Mouse (Mus musculus) embryonic facial prominence, embryonic 10.5 days (tissue): ENCODE measurements at regions not wholly inside any gene's neighbourhood (a gene's known extent, or its start where the extent isn't known, plus 50 kb on each side); places are given as distances from the start of the nearest gene placed in this dataset.
A peak's percentile ranks its signal among the peaks of the same experiment; 100 is the strongest.

Experiments
- DNase-seq: peaks from one replicate; pipeline ENCODE4 v3.0.0-alpha.2; 2017; ENCODE audit warnings: low spot score
- H3K27ac ChIP-seq: fragments of 300-500 bp; sonication (generic); replicated peaks from 2 replicates; pipeline ENCODE4 v1.5.1; 2016; ENCODE audit warnings: mild to moderate bottlenecking
- H3K27me3 ChIP-seq: fragments of 300-500 bp; sonication (generic); replicated peaks from 2 replicates; pipeline ENCODE4 v1.6.1; 2016; ENCODE audit warnings: low read depth, mild to moderate bottlenecking; ENCODE audit not compliant: poor library complexity, severe bottlenecking
- H3K36me3 ChIP-seq: fragments of 300-500 bp; sonication (generic); replicated peaks from 2 replicates; pipeline ENCODE4 v1.6.1; 2016; ENCODE audit warnings: mild to moderate bottlenecking, moderate library complexity
- H3K4me1 ChIP-seq: fragments of 300-500 bp; sonication (generic); 2 replicates; pipeline ENCODE4 v1.6.1; 2016
- H3K4me3 ChIP-seq: fragments of 300-500 bp; sonication (generic); 2 replicates; pipeline ENCODE4 v1.5.1; 2016; ENCODE audit warnings: mild to moderate bottlenecking, moderate library complexity
- H3K9me3 ChIP-seq: fragments of 300-500 bp; sonication (generic); 2 replicates; pipeline ENCODE4 v1.6.1; 2016; ENCODE audit warnings: mild to moderate bottlenecking
- WGBS: fragments of 180-500 bp; shearing (Covaris S2); methylation state at CpG from one replicate; pipeline ENCODE4 v1.1.7; 2016; 5-methylcytosine and 5-hydroxymethylcytosine counted together

DNA sequence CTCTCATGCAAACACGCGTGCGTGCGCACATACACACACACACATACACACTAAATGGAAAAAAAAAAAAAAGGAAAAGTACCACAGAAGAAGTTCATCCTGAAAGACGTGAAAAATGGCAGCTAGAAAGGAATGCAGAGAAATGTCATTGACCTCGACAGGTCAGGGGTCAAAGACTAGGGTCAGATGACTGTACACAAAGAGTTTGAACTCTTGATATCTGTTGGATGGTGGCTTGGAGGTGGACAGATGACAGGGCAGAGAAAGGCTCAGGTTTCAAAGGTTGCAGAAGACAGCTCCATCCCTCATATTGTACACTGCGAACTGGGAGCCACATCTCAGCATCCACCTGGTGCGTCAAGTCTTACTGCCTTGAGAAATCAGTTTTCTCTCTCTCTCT lies 112.5 kb downstream of the Cd83 start:
- Histone ChIP-seq H3K9me3 (no peaks in the 10 kb centered on the region), H3K27ac (no peak overlapping the region), H3K27me3 (peaks cover 11% of the 10 kb centered on the region), H3K36me3 (no peaks in the 10 kb centered on the region), H3K4me3 (no peak overlapping the region), H3K4me1 (peaks cover 14% of the 10 kb centered on the region)
- DNase-seq, result no peak
- 80% methylated on average over 8 of the region's 8 CpGs for WGBS

DNA sequence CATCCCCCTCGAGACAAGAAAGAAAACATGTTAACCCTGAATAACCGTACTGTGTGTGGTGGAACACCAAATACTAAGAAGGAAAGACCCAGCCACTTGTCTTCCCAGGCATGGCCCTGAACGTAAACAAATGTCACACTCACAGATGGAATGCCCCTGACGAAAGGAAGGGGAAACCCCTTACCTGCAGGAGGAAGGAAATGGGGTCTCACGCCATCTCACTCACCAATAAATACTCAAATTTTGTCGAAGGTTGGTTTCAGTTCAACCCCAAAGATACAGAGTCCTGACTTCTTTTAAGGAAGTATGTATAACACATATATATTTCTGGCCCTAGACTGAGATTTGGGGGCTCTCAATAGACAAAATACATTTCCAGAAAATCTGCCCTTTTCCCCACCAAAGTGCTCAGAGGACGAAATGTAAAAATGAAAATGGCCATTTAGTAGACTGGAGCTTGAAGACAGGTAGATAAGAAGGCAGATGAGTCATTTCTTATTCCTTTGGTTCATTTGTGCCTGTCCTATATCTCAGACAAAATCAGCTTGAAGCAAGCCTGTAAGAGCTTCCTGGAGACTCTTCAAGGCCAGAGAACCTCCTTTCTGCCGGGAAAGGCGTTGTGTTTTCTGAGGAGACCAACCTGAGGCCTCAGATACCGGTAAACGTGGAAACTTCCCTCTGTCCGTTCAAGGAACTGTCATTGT lies 114.1 kb downstream of the Cd83 start:
- Histone ChIP-seq H3K4me1 (peaks cover 9% of the 10 kb centered on the region), H3K4me3 (no peak overlapping the region), H3K27me3 (peaks cover 11% of the 10 kb centered on the region), H3K9me3 (no peaks in the 10 kb centered on the region), H3K27ac (no peak overlapping the region), H3K36me3 (no peaks in the 10 kb centered on the region)
- DNase-seq, result no peak
- WGBS, result 80% methylated on average over 12 of the region's 12 CpGs

DNA sequence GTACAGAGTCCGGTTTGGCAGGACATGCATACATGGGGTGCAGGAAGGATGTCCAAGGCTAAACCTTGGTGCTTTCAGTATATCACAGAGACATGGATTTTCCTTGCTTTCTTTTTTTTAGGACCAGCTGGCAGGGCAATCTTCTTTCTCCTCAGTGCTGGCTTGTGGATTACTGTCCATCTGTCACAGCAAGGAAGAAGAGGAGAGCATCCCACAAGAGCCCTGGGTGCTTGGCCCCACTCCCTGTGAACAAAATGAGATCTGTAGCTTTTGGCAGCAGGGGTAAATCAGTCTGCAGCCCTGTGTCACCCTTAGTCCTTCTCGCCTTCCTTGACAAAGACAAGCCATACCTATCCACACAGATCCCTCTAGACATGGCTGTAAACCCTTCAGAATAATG lies 115.5 kb downstream of the Cd83 start:
- DNase-seq, result no peak
- 90% methylated on average over 2 of the region's 2 CpGs for WGBS

DNA sequence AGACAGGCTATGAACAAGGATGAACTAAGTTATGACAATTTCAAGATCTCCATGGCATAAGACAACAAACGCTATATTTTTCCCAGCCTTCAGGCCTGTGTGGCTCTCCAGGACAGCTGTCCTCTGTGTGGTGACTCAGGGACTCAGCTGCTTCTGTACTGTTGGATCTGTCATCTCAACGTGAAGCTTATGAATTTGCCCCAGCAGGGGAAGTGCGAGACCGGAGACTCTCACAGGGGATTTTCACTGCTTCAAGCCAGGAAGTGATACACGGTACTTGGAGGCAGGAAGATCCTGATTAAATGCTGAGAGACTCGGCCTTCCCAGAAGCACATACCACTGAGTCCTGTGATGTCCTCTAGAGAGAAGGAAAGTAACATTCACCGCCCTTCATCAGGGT lies 116.2 kb downstream of the Cd83 start:
- WGBS, result 72% methylated on average over 7 of the region's 7 CpGs
- Histone ChIP-seq H3K4me1 (peaks cover 13% of the 10 kb centered on the region), H3K4me3 (no peak overlapping the region), H3K9me3 (no peaks in the 10 kb centered on the region), H3K27ac (no peak overlapping the region), H3K36me3 (no peaks in the 10 kb centered on the region), H3K27me3 (peaks cover 12% of the 10 kb centered on the region; the same call in 1 of the 2 replicates)
- DNase-seq, result no peak

More for the DNA sequence above, 115.5 kb downstream of the Cd83 start:
- H3K4me1 ChIP-seq, result peaks cover 11% of the 10 kb centered on the region
- no peaks in the 10 kb centered on the region for H3K36me3 ChIP-seq
- no peak overlapping the region; the same call in 1 of the 2 replicates for H3K27ac ChIP-seq
- H3K27me3 ChIP-seq, result peaks cover 11% of the 10 kb centered on the region
- no peaks in the 10 kb centered on the region for H3K9me3 ChIP-seq
- H3K4me3 ChIP-seq, result no peak overlapping the region

GRCm38 (mm10) chr13:43903391-43903790 lies 118.8 kb downstream of the Cd83 start:
- Histone ChIP-seq H3K4me3 (no peak overlapping the region), H3K27ac (no peak overlapping the region), H3K36me3 (no peaks in the 10 kb centered on the region), H3K27me3 (peaks cover 28% of the 10 kb centered on the region; the same call in 1 of the 2 replicates), H3K4me1 (peaks cover 28% of the 10 kb centered on the region), H3K9me3 (no peaks in the 10 kb centered on the region)
- DNase-seq, result no peak

DNA sequence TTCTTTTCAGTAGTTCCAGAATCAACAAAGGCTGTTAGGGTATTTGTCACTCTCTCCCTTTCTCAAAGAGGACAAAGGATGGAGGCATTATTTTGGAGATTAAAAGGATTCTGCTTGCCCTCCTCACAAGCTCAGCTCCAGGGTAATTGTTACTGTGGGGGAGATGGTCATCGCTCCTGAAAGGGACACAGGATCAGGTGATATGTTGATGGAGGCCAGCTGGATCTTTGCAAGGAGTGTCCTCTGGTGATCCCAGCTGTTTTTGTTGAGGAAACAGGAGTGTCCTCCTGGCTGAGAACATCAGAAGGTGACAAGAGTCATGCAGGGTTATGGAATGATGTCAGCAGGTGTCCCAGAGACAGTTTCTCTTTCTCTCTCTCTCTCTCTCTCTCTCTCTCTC lies 119.7 kb downstream of the Cd83 start:
- no peak overlapping the region for H3K27ac ChIP-seq
- DNase-seq, result no peak
- H3K4me3 ChIP-seq, result no peak overlapping the region
- H3K9me3 ChIP-seq, result no peaks in the 10 kb centered on the region
- no peaks in the 10 kb centered on the region for H3K36me3 ChIP-seq
- 34% methylated on average over 1 of the region's 1 CpGs for WGBS
- H3K4me1 ChIP-seq, result peaks cover 37% of the 10 kb centered on the region
- peaks cover 28% of the 10 kb centered on the region; the same call in 1 of the 2 replicates for H3K27me3 ChIP-seq

DNA sequence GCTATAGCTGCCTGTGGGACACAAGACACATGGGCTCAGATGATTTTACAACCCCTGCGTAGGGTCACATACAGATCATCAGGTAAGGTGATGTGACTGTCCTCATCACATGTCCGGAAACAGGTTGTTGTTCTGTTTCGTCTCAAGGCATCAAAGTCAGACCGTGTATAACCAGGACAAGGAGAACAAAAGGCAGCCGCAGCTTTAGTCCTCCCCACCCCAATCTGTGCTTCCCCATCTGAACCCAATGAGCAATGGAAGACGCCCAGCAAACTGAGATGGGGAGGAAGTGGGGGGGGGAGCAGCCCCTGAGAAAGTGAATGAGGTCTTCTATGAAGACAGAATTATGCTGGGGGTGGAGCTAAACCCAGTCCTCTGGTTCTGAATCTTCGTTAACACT lies 121.7 kb downstream of the Cd83 start:
- Histone ChIP-seq H3K4me1 (peaks cover 52% of the 10 kb centered on the region), H3K27ac (0 out of 2 replicates have a peak overlapping the region, but pooled peaks have one; percentile 35), H3K9me3 (no peaks in the 10 kb centered on the region), H3K36me3 (no peaks in the 10 kb centered on the region), H3K4me3 (no peak overlapping the region), H3K27me3 (peaks cover 28% of the 10 kb centered on the region; the same call in 1 of the 2 replicates)
- WGBS, result 85% methylated on average over 7 of the region's 7 CpGs
- no peak for DNase-seq

DNA sequence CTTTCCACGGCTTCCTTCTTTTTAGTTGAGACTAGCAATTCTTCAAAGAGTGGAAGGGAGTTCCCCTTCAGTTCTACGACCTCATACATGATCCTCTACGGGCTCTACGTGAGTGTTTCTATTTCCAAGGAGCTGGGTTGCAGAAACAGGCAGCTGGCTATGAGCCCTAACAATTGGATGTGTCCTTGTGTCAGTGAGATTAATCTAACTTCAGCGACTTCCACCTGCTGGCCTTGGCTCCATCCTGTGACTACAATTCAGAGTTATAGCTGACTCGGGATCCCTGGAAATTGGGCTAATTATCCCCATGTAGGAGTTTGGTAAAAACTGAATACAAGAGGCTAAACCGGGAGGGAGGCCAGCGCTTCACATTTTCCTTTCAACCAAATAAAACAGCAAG lies 122.8 kb downstream of the Cd83 start:
- H3K4me3 ChIP-seq, result no peak overlapping the region
- H3K27ac ChIP-seq, result no peak overlapping the region
- H3K36me3 ChIP-seq, result no peaks in the 10 kb centered on the region
- H3K27me3 ChIP-seq, result peaks cover 28% of the 10 kb centered on the region; the same call in 1 of the 2 replicates
- peaks cover 52% of the 10 kb centered on the region for H3K4me1 ChIP-seq
- no peak for DNase-seq
- WGBS, result 81% methylated on average over 8 of the region's 8 CpGs
- no peaks in the 10 kb centered on the region for H3K9me3 ChIP-seq

- H3K4me1 ChIP-seq, result peaks cover 54% of the 10 kb centered on the region
These were observed 123.6 kb downstream of the Cd83 start for GRCm38 (mm10) chr13:43908041-43908644.

DNA sequence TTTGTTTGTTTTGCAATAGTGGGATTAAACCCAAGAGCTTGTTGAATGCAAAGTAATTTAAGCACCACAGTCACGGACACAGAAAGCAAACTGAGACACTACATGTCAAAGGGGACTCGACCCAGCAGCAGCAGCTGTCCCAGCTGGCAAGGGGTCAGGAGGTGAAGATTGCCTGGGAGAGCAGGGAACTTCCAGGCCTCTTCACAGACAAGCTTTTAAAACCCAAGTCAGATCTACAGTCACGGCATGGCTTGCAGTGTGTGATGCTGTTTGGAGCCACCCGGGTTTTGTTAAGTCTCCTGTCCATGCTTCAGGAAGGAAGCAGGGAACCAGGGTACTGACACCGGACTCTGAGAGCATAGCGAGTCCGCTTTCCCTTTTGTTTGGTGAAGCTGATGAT lies 125.4 kb downstream of the Cd83 start:
- Histone ChIP-seq H3K27ac (no peak overlapping the region), H3K9me3 (no peaks in the 10 kb centered on the region), H3K36me3 (no peaks in the 10 kb centered on the region), H3K27me3 (peaks cover 20% of the 10 kb centered on the region; the same call in 1 of the 2 replicates), H3K4me3 (no peak overlapping the region), H3K4me1 (peaks cover 59% of the 10 kb centered on the region)
- 34% methylated on average over 7 of the region's 7 CpGs for WGBS
- peak; percentile 54 for DNase-seq

More at GRCm38 (mm10) chr13:43908041-43908644, 123.6 kb downstream of the Cd83 start:
- DNase-seq, result no peak
- Histone ChIP-seq H3K27me3 (peaks cover 28% of the 10 kb centered on the region; the same call in 1 of the 2 replicates), H3K36me3 (no peaks in the 10 kb centered on the region), H3K4me3 (no peak overlapping the region), H3K9me3 (no peaks in the 10 kb centered on the region), H3K27ac (no peak overlapping the region; the same call in 1 of the 2 replicates)
- 54% methylated on average over 16 of the region's 16 CpGs for WGBS

- DNase-seq, result peak; percentile 43
- Histone ChIP-seq H3K4me1 (peaks cover 32% of the 10 kb centered on the region), H3K27me3 (no peaks in the 10 kb centered on the region), H3K27ac (0 out of 2 replicates have a peak overlapping the region, but pooled peaks have one; percentile 19), H3K9me3 (no peaks in the 10 kb centered on the region), H3K4me3 (no peak overlapping the region), H3K36me3 (no peaks in the 10 kb centered on the region)
- WGBS, result 45% methylated on average over 7 of the region's 7 CpGs
These were observed 128.9 kb downstream of the Cd83 start for GRCm38 (mm10) chr13:43913476-43913875.

GRCm38 (mm10) chr13:43919781-43920420 lies 135.3 kb downstream of the Cd83 start:
- H3K27ac ChIP-seq, result no peak overlapping the region
- no peaks in the 10 kb centered on the region for H3K27me3 ChIP-seq
- H3K36me3 ChIP-seq, result no peaks in the 10 kb centered on the region
- H3K4me3 ChIP-seq, result no peak overlapping the region
- DNase-seq, result no peak
- WGBS, result 81% methylated on average over 5 of the region's 5 CpGs
- H3K9me3 ChIP-seq, result no peaks in the 10 kb centered on the region
- H3K4me1 ChIP-seq, result peaks cover 7% of the 10 kb centered on the region; the same call in 1 of the 2 replicates
